Mouse (Mus musculus) CD4-positive helper T cell, adult 2 months (primary cell): ENCODE results near the gene Rps27rt.
"Not testable (repeated sequence)": the region's sequence is repeated elsewhere in the genome, so short reads cannot be mapped to it uniquely, and the experiment has no call there.

Source experiments
- DNase-seq: peaks from one replicate; pipeline ENCODE4 v3.0.0-alpha.2; 2012; ENCODE audit warnings: low read depth, missing footprints, low spot score

Gene Rps27rt

DNA sequence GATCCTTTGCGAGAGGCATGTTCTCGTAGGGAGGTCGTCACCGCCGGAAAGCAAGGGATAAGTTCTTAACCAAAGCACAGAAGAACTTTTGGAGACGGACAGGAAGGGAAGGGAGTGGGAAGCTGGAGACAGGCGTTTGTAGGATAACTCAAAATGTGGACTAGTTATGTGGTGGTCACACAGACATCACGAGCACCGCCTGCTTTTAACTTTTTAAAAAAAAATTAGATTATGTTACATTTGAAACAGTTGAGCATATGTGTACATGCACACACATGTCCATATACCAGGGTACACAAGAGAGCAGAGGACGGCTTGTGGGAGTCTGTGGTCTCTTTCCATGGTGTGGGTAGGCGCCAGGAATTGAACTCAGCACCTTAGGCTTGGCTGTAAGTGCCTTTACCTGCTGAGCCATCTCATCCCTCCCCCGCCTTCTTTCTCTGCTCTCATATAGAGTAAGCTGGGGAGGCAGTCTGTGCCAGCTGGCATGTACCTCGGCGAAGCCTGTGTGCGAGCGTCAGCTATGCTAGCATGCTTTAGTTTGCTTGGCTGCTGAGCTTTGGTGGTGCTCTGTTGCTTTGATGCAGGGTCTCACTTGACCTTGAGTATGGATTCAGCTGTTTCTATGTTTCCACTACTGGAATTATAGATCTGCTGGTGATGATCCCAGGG, at the start of gene Rps27rt:
Gene Rps27rt, minus strand, starts transcription at position 51 of the 672 bp plus-strand sequence.
- DNase-seq, result no peak

DNA sequence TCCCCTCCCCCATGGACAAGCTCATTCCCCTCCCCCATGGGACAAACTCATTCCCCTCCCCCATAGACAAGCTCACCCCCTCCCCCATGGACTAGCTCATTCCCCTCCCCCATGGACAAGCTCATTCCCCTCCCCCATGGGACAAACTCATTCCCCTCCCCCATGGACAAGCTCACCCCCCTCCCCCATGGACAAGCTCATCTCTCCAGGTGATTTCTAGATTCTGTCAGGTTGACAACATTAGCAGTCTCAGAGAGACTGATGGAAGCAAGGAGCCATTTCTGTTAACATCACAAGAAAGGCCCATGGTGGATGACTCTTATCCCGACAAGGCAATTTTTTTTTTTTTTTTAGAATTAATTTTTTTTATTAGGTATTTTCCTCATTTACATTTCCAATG, 48.5 kb upstream of the Rps27rt start:
- DNase-seq, result not testable (repeated sequence)

DNA sequence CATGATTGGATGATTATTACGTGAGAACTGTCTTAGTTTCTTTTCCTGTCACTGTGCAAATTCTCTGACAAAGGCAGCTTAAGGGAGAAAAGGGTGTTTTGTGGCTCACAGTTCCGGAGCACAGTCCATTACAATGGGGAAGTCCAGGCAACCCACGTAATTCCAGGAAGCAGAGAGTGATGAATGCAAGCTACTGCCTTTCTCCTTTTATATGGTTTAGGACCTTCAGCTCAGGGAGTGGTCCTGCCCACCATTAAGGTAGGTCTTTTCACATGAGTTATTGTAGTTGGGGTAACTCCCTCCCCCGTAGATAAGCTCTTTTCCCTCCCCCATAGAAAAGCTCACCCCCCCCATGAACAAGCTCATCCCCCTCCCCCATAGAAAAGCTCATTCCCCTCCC, 48.0 kb upstream of the Rps27rt start:
- no peak for DNase-seq

DNA sequence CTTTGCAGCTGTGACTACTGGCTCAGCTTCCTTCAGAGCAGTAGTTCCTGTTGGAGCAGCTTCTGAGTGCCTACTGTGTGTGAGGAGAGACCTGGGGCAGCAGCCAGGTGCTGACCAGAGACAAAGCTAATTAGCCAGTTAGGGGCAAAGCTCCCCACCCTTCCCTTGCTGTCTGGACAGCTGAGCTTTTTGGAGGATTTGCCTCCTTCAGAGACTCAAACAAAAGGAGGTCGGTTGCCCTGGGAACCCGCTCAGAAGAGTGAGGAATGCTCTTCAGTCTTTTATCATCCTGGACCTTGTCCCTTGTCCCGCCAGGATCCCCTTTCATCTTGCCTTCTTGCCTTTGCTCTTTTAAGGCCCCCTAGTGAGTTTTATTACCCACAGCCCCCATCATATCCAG, 46.8 kb upstream of the Rps27rt start:
- DNase-seq, result no peak

DNA sequence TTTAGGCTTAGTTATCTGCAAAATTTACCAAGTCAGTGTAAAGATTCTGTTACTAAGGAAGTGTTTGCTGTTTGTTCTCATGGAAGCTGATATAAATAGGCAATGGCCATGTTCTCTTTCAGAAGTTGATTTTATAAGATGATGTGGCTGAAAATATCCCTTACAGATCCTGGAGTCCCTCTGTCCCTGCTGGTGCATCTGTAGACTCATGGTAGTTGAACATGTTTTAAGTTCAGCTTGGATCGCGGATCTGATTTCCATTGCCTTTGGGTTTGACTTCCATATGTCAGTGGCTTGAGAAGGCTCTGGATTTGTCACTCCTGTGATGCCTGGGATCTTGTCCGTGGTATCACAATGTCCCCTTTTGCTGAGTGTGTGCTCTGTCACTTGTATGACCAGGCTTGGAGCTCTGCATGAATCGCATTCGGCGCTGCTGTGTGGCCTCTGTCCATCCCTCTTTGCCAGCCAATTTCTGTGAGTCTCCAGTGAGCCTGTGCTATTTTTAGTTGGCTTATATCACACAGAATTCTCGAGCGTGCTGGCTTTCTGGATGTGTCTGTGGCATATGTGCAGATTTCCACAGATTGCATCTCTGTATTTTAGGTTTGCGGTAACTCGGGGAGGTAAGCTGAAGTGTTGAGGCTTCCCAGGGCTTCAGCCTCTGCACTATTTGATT, 41.3 kb upstream of the Rps27rt start:
- no peak for DNase-seq

DNA sequence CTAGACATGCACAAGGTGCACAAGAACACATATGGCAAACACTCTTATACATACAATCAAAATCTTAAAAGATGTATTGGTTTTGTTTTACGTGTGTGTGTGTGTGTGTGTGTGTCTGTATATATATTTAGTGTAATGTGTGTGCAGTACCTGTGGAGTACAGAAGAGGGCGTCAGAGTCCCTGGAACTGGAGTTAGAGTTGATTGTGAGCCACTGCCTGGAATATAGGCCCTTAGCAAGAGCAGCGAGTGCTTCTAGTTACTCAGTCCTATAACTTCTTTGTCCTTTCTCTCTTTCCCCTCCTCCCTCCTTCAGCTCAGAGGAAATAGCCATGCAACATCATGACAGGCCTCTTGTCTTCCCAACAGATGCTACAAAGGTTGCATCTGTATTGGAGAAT, 40.6 kb upstream of the Rps27rt start:
- DNase-seq, result no peak

DNA sequence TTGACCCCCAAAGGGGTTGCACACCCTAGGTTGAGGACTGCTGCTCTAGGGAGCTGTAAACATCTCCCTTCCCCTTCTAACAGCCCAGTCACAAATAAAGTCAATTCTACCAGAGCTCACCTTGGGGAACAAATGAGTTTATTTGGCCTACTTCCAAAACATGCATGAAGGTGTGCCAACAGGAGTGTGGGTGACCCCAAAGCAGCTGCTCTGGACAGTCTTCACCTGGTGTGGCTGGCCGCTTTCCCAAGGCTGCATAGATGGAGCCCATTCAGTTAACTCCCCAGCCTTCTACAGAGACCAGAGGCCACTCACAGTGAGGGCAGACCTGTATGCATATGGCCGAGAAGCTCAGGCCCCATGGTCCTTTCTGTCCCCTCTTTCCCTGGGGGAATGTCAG, 38.9 kb upstream of the Rps27rt start:
- DNase-seq, result no peak

DNA sequence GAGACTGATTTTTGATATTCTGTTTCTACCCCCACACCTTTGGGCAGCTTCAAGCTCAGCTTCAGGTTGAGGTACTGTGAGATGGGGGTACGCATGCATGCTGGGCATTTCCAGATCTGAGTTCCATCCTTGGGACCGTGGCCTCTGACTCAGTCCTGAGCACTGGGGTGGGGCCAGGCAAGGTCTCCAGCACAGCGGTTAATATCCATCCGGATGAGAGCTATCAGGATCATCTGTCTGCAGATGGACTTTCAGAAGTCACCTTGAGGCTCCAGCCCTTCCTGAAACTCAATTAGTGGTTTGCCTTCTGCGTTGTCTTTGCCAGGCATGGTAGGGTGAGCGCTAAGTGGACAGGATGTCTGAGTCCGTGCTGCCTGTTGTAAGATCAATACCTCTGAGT, 37.6 kb upstream of the Rps27rt start:
- DNase-seq, result no peak

DNA sequence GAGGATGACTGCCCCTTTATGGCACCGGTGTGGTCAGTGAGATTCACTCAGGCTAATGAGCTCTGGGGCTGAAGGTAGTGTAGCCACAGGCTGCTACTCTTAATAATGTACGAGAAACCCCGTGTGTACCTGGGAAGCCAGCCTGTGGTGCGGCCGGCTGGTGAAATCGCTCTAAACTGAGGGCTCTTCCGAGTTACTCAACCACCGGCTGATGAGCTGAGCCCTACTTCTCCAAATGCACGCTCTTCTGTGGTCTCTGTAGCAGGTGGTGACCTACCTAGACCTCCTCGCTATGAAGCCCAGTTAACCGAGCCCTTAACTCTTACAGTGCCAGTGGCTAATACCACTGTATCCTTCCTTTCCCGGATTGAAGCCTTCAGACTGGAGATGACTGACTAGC, 29.8 kb upstream of the Rps27rt start:
- DNase-seq, result no peak

DNA sequence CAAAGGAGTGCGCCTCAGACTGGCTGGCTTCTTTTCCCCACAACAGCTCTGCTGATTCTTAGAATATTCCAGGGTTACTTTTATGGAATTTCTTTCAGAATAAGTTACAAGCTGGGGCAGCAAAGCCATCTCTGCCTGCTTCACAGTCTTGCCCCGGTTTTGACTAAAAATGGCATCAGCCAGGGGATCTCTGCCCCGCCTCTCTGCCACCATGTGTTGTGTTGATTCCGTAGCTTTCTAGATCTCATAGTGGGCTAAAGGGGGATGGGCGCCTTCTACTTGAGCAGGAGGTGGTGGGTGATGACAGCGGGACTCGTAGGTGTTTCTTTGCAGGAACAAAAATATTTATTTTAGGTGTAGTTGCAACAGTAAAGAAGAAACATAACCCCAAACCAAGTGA, 25.7 kb upstream of the Rps27rt start:
- no peak for DNase-seq

DNA sequence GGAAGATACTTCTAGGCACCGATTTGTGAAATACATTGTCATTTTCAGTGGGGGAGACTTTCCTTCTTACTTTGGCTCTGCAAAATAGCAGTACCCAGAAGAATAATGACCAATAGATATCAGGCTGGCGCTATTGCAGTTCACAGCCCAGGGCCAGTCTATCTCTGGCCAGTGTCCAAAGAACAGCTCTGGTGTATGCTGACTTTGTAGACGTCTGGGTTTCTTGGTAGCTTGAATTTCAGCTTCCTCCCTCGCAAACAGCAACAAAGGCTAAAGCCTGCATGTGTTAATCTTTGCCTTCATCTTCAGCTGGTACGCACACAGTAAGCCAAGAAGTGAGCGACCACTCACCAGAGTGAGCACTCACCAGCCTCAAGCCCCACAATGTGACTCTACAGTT, 25.2 kb upstream of the Rps27rt start:
- no peak for DNase-seq

DNA sequence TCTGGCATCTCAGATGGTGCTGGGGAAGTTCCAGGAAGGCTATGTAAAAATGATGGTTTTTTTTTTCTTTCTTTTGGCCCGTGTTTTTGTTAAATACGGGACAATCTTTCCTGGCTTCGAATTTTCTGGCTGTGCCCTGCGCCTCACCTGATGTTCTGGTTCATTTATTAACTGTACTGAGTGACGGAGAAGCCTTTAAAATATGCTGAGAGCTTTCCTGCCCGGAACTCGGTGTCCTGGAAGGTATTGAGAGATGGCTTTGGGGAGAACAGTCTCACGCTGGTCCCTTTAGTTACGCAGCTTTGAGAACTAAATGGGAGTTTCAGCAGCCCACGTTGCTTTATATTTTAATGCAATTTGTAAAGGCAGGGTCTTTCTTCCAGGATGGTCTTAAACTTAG, 22.9 kb upstream of the Rps27rt start:
- DNase-seq, result no peak

DNA sequence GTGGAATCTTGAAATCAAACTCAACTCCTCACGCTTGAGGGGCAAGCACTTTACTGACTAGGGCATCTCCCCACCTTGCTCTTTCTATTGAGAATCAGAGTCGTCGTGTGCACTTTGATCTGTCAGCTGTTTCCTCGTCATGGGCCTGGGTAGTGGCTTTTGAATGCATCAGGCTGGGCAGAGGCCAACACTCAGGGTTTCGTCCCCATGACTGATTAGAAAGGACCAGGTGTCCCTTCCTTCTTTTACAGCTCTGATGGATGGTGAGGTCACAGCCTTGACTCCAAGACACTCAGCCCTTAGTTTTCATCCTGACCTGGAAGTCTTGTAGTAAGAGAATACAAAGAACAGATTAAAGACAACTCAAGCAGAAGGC, 17.2 kb upstream of the Rps27rt start:
- DNase-seq, result no peak

DNA sequence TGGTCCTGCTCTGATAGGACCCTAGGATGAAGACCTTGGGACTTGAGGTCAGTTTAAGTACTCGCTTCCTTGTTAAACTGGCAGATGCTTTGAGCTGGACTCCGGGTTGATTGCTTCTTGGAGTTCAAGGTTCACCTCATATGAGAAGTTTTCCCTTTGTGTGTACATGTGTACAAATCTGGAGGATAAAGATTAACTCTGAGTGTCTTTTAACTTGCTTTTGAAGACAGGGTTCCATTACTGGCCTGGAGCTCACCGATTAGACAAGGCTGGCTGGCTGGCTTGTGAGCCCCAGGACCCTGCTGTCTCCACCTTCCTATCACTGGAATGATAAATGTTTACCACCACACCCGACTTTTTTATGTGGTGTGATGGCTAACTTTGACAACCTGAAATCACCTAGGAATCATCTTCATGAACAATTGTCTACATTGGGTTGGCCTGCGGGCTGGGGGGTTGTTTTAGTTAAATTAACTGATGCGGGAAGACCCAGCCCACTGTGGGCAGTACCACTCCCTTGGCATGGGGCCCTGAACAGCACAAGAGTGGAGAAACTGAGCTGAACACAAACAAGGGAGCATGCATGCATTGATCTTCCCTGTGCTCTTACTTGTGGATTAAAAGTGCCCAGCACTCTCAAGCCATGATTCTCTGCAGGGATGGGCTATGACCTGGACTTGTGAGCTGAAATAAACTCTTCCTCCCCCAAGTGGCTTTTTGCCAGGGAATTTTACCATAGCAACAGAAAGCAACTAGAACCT, 16.7 kb upstream of the Rps27rt start:
- DNase-seq, result no peak

DNA sequence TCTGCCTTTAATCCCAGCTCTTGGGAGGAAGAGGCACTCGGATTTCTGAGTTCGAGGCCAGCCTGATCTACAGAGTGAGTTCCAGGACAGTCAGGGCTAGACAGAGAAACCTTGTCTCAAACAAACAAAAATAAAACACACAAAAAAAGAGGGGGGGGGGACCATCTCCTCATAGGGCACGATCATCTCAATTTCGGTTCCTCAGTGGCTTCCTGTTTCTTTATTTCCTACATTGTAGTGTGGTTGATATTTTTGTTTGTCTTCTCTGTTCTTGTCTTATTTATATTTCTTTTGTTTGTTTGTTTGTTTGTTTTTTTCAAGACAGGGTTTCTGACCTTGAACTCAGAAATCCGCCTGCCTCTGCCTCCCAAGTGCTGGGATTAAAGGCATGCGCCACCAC, 13.9 kb upstream of the Rps27rt start:
- DNase-seq, result no peak

DNA sequence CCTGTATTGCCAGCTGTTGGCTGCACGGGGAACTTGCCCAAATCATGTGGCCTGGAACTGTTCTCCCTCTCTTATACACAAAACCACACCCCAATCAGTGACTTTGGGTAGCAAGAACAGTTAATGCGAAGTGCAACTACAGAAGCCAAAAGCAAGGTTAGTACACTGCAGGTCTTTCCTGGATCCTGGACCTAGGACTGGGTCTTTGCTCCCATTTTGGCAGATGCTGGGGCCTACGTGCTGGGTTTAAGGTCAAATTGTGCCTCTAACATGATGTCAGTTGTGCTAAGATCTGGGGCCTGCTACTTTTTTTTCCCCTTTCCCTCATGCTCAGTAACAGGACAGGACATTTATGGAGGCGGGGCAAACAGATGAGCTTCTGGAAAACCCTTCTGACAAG, 13.2 kb upstream of the Rps27rt start:
- no peak for DNase-seq

DNA sequence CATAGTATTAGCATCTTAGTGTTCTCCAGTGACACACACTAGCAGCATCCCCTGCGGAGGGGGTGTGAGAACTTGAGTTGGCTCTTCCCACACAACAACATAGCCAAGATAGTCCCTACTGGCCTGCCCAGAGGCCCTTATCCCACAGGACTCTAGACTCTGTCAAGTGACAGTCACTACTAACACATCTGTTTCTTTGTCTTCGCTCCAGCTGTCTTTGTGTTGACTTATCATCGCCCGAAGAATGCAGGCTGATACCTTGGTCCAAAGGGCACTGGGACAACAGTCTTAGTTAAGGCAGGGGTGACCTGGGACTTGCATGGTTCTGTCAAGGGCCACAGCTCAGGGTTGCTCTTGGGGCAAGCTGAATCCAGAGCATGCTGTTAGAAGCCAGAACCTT, 12.7 kb upstream of the Rps27rt start:
- no peak for DNase-seq

DNA sequence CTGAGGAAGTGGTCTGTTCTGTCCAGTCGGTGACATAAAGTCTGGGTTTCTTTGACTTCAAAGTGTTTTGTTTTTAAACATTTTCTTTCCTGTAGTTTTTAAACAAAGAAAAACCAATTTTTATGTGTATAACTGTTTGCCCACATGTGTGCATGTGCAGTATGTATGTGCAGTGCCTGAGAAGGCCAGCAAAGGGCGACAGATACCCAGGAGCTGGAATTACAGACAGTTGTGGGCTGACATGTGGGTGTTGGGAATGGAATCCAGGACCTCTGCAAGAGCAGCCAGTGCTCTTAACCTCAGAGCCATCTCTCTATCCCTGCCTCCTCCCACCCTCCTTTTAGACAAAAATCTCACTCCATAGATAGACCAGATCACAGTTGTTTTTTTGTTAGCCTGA, 10.0 kb upstream of the Rps27rt start:
- DNase-seq, result no peak

DNA sequence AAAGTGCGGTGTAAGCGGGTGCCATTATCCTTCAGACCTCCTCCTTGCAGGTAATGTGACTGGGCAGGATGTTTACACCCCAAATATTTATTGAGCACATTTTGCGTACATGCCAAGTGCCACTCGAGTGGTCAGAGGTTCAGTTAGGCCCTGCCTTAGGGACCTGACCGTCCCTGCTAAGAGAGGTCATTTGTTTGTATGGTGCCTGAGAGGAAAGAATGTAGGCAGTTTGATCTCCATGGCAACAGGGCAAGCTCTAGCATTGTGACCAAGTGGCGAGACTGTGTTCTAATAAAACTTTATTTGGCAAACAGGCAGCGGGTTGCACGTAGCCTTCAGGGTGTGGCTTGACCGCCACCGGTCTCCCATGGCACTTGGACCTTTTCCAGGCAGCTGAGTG, 7.9 kb upstream of the Rps27rt start:
- DNase-seq, result no peak

DNA sequence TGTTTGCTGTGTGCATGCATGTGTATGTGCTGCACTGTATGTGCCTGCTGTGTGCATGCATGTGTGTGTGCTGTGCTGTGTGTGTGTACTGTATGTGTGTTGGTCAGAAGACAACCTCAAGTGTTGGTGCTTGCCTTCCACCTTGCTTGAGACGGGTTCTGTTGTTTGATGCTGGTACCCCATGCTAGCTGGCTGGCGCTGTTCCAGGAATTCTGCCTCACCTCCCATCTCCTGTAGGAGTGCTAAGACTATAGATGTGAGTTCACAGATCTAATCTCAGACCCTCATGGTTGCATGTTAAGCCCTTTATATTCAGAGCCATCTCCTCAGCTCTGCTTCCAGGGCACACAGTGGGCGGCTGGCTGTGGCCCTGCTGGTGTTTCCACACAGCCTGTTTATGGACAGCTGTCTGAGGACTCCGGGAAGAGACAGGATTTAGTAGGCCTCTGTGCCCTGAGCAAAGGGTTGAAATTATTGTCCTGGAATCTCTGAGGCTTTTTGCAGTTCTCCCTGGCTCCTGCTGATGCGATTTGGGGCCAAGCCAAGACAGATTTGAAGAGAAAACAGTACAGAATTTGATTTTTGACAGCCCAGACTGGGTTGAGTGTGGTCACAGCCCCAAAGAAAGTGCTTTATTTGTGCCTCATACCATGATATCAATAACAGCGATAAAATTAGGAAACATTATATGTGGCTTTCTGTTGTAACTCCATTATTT, 6.2 kb upstream of the Rps27rt start:
- no peak for DNase-seq

DNA sequence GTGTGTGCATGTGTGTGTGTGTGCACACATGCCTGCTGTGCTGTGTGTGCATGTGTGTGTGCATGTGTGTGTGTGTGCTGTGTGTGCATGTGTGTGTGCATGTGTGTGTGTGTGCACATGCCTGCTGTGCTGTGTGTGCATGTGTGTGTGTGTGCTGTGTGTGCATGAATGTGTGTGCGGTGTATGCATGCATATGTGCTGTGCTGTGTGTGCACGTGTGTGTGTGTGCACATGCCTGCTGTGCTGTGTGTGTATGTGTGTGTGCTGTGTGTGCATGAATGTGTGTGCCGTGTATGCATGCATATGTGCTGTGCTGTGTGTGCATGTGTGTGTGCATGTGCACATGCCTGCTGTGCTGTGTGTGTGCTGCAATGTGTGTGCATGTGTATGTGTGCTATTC, 5.5 kb upstream of the Rps27rt start:
- no peak for DNase-seq

DNA sequence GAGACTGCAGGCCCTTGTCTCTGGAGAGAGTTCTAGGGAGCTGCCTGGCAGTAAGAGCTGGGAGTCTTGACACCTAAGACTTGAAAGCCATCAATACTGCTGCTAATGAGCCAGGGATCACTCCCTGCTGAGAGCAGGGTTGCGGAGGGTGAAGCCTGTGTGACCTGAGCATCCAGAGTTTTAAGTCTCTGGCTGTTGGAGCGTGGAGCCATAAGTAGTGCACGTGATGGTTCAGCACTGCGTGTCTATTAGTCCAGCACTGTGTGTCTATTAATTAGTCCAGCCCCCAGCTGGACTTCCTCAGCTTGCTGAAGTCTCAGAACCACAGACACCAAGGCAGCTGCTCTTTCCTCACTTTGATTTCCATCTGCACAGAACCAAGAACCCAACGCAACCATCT, 3.8 kb upstream of the Rps27rt start:
- DNase-seq, result no peak
